Mouse (Mus musculus): ENCODE data around the gene Sim2. TPM values are rescaled to one million over a fixed set of nuclear protein-coding genes. Genes with fewer than 3 reads are reported as not detected.

Sim2 gene
- polyA plus RNA-seq, 1 experiment from 2014 or later, result 1.4 TPM

- ATAC-seq (ENCODE audit: low FRiP score, low read depth), result no peak
- H3K27me3 ChIP-seq, result peaks cover 88% of the 10 kb centered on the region
- H3K36me3 ChIP-seq, result no peaks in the 10 kb centered on the region
Measured at GRCm38 (mm10) chr16:94118394-94118793, 33.7 kb downstream of the Sim2 start.

GRCm38 (mm10) chr16:94122347-94122746 is 37.6 kb downstream of the Sim2 start:
- H3K27ac ChIP-seq, result no peak overlapping the region
- H3K9ac ChIP-seq, result no peak overlapping the region
- H3K9me3 ChIP-seq, result no peaks in the 10 kb centered on the region
- ATAC-seq (ENCODE audit: low FRiP score, low read depth), result no peak
- peaks cover 24% of the 10 kb centered on the region for H3K4me1 ChIP-seq
- 88% methylated on average over 3 of the region's 3 CpGs for WGBS
- peaks cover 95% of the 10 kb centered on the region for H3K27me3 ChIP-seq
- H3K4me2 ChIP-seq (replicated peaks), result no peak overlapping the region
- no peak overlapping the region for H3K4me3 ChIP-seq
- no peaks in the 10 kb centered on the region for H3K36me3 ChIP-seq

More at GRCm38 (mm10) chr16:94118394-94118793, 33.7 kb downstream of the Sim2 start:
- Histone ChIP-seq H3K9me3 (no peaks in the 10 kb centered on the region), H3K4me1 (peaks cover 8% of the 10 kb centered on the region; the same call in 1 of the 2 replicates), H3K9ac (no peak overlapping the region), H3K4me3 (no peak overlapping the region), H3K27ac (no peak overlapping the region), H3K4me2 (replicated peaks) (no peak overlapping the region)
- WGBS, result 97% methylated on average over 1 of the region's 1 CpGs

GRCm38 (mm10) chr16:94123247-94123646 is 38.5 kb downstream of the Sim2 start:
- Histone ChIP-seq H3K9ac (no peak overlapping the region), H3K4me1 (peaks cover 25% of the 10 kb centered on the region), H3K4me2 (replicated peaks) (no peak overlapping the region), H3K27ac (no peak overlapping the region), H3K27me3 (peaks cover 92% of the 10 kb centered on the region), H3K9me3 (no peaks in the 10 kb centered on the region), H3K4me3 (no peak overlapping the region), H3K36me3 (no peaks in the 10 kb centered on the region)
- 81% methylated on average over 11 of the region's 11 CpGs for WGBS
- no peak for ATAC-seq (ENCODE audit: low FRiP score, low read depth)

GRCm38 (mm10) chr16:94125172-94125981 is 40.6 kb downstream of the Sim2 start:
- H3K4me2 ChIP-seq (replicated peaks), result peak overlapping the region; percentile 95
- H3K27ac ChIP-seq, result no peak overlapping the region
- H3K4me3 ChIP-seq, result peak overlapping the region; percentile 51
- peak overlapping the region; percentile 72 for H3K9ac ChIP-seq
- peaks cover 35% of the 10 kb centered on the region for H3K4me1 ChIP-seq
- ATAC-seq (ENCODE audit: low FRiP score, low read depth), result peak; percentile 38; the same call in 1 of the 2 replicates
- H3K27me3 ChIP-seq, result peaks cover 81% of the 10 kb centered on the region
- no peaks in the 10 kb centered on the region for H3K36me3 ChIP-seq
- 1% methylated on average over 79 of the region's 83 CpGs for WGBS
- no peaks in the 10 kb centered on the region for H3K9me3 ChIP-seq

GRCm38 (mm10) chr16:94126200-94126599 is 41.5 kb downstream of the Sim2 start:
- no peaks in the 10 kb centered on the region for H3K9me3 ChIP-seq
- WGBS, result 36% methylated on average over 9 of the region's 9 CpGs
- H3K27ac ChIP-seq, result no peak overlapping the region
- peaks cover 35% of the 10 kb centered on the region for H3K4me1 ChIP-seq
- no peak overlapping the region for H3K9ac ChIP-seq
- no peak for ATAC-seq (ENCODE audit: low FRiP score, low read depth)
- no peaks in the 10 kb centered on the region for H3K36me3 ChIP-seq
- peak overlapping the region; percentile 51; the same call in 1 of the 2 replicates for H3K4me3 ChIP-seq
- peak overlapping the region; percentile 95 for H3K4me2 ChIP-seq (replicated peaks)
- H3K27me3 ChIP-seq, result peaks cover 86% of the 10 kb centered on the region

GRCm38 (mm10) chr16:94128236-94128835 is 43.6 kb downstream of the Sim2 start:
- peaks cover 81% of the 10 kb centered on the region for H3K27me3 ChIP-seq
- no peak overlapping the region for H3K4me2 ChIP-seq (replicated peaks)
- no peaks in the 10 kb centered on the region for H3K36me3 ChIP-seq
- no peak overlapping the region for H3K9ac ChIP-seq
- no peak overlapping the region for H3K27ac ChIP-seq
- H3K4me3 ChIP-seq, result no peak overlapping the region
- 56% methylated on average over 2 of the region's 2 CpGs for WGBS
- peaks cover 30% of the 10 kb centered on the region for H3K4me1 ChIP-seq
- H3K9me3 ChIP-seq, result no peaks in the 10 kb centered on the region
- no peak for ATAC-seq (ENCODE audit: low FRiP score, low read depth)

- H3K36me3 ChIP-seq, result peaks cover 8% of the 10 kb centered on the region
- H3K9ac ChIP-seq, result no peak overlapping the region
- H3K4me1 ChIP-seq, result peaks cover 4% of the 10 kb centered on the region; the same call in 1 of the 2 replicates
- H3K27ac ChIP-seq, result no peak overlapping the region
- H3K9me3 ChIP-seq, result 0 out of 2 replicates have a peak, but pooled peaks cover 4% of the 10 kb centered on the region
- H3K27me3 ChIP-seq, result peaks cover 39% of the 10 kb centered on the region
- ATAC-seq (ENCODE audit: low FRiP score, low read depth), result no peak
- H3K4me3 ChIP-seq, result no peak overlapping the region
- 71% methylated on average over 10 of the region's 10 CpGs for WGBS
- H3K4me2 ChIP-seq (replicated peaks), result no peak overlapping the region
Measured at GRCm38 (mm10) chr16:94134218-94134617, 49.5 kb downstream of the Sim2 start.

- Histone ChIP-seq H3K9me3 (0 out of 2 replicates have a peak, but pooled peaks cover 4% of the 10 kb centered on the region), H3K4me3 (no peak overlapping the region), H3K4me2 (replicated peaks) (no peak overlapping the region), H3K27ac (no peak overlapping the region), H3K9ac (no peak overlapping the region), H3K4me1 (peaks cover 36% of the 10 kb centered on the region), H3K27me3 (peaks cover 64% of the 10 kb centered on the region), H3K36me3 (peaks cover 8% of the 10 kb centered on the region)
- no peak for ATAC-seq (ENCODE audit: low FRiP score, low read depth)
- WGBS, result 42% methylated on average over 10 of the region's 10 CpGs
Measured at GRCm38 (mm10) chr16:94140746-94141145, 56.0 kb downstream of the Sim2 start.

- Histone ChIP-seq H3K4me2 (replicated peaks) (peak overlapping the region; percentile 34), H3K4me3 (no peak overlapping the region), H3K4me1 (peaks cover 43% of the 10 kb centered on the region), H3K27ac (no peak overlapping the region), H3K36me3 (peaks cover 4% of the 10 kb centered on the region), H3K27me3 (peaks cover 76% of the 10 kb centered on the region), H3K9me3 (no peaks in the 10 kb centered on the region), H3K9ac (peak overlapping the region; percentile 39; the same call in 1 of the 2 replicates)
- 0 out of 2 replicates have a peak, but pooled peaks have one; percentile 9 for ATAC-seq (ENCODE audit: low FRiP score, low read depth)
- 13% methylated on average over 10 of the region's 10 CpGs for WGBS
Measured at GRCm38 (mm10) chr16:94143325-94143724, 58.6 kb downstream of the Sim2 start.

GRCm38 (mm10) chr16:94148139-94148538 is 63.4 kb downstream of the Sim2 start:
- ATAC-seq (ENCODE audit: low FRiP score, low read depth), result peak; percentile 38; the same call in 1 of the 2 replicates
- 38% methylated on average over 11 of the region's 11 CpGs for WGBS
- H3K4me2 ChIP-seq (replicated peaks), result peak overlapping the region; percentile 40
- no peak overlapping the region for H3K4me3 ChIP-seq
- peaks cover 66% of the 10 kb centered on the region for H3K4me1 ChIP-seq
- peak overlapping the region; percentile 44; the same call in 1 of the 2 replicates for H3K27ac ChIP-seq
- no peaks in the 10 kb centered on the region for H3K36me3 ChIP-seq
- H3K27me3 ChIP-seq, result peaks cover 72% of the 10 kb centered on the region
- H3K9me3 ChIP-seq, result no peaks in the 10 kb centered on the region
- no peak overlapping the region for H3K9ac ChIP-seq

- Histone ChIP-seq H3K9me3 (no peaks in the 10 kb centered on the region), H3K9ac (no peak overlapping the region), H3K4me3 (no peak overlapping the region), H3K27me3 (peaks cover 72% of the 10 kb centered on the region), H3K36me3 (no peaks in the 10 kb centered on the region), H3K4me2 (replicated peaks) (no peak overlapping the region), H3K27ac (no peak overlapping the region), H3K4me1 (peaks cover 70% of the 10 kb centered on the region)
- 72% methylated on average over 15 of the region's 15 CpGs for WGBS
- ATAC-seq (ENCODE audit: low FRiP score, low read depth), result no peak
Measured at GRCm38 (mm10) chr16:94150125-94151103, 65.7 kb downstream of the Sim2 start.
